30 mouse cellular contexts compared by ENCODE assay signal in genomic region chr1:186804451-186804850, GRCm38 (mm10).
"Had no signal": no experiment of that assay in that cellular context is flagged by ENCODE, and none has a peak within 500 bp of the region (broad histone marks: within the 10 kb centered on the region; RNA-seq: fewer than 3 reads in every experiment).

No protein-coding gene starts in this region.

- H3K27me3 ChIP-seq: liver, embryonic 13.5 days; liver, embryonic 15.5 days; lung, embryonic 15.5 days; megakaryocyte, embryonic 14.5 days; midbrain, embryonic 12.5 days; midbrain, embryonic 13.5 days; midbrain, embryonic 15.5 days; neural tube, embryonic 12.5 days had no signal

- H3K4me1 ChIP-seq: limb, embryonic 15.5 days; liver, embryonic 13.5 days; liver, embryonic 15.5 days; lung, embryonic 15.5 days; megakaryocyte, embryonic 14.5 days; midbrain, embryonic 10.5 days; midbrain, embryonic 12.5 days; neural tube, embryonic 12.5 days had no signal

- H3K9ac ChIP-seq: limb, embryonic 12.5 days; limb, embryonic 13.5 days; limb, embryonic 15.5 days; liver, embryonic 13.5 days; liver, embryonic 14.5 days; liver, embryonic 15.5 days; lung, embryonic 14.5 days; lung, embryonic 15.5 days; midbrain, embryonic 12.5 days; midbrain, embryonic 13.5 days; midbrain, embryonic 15.5 days; neural tube, embryonic 12.5 days had no signal

- H3K4me3 ChIP-seq: left cerebral cortex, adult 2 months; limb, embryonic 10.5 days; limb, embryonic 12.5 days; limb, embryonic 13.5 days; limb, embryonic 15.5 days; liver, embryonic 13.5 days; liver, embryonic 15.5 days; lung, embryonic 15.5 days; megakaryocyte, embryonic 14.5 days; midbrain, embryonic 10.5 days; midbrain, embryonic 12.5 days; midbrain, embryonic 13.5 days; midbrain, embryonic 15.5 days; myocyte; neural tube, embryonic 12.5 days had no signal

- ATAC-seq: lung, postnatal 0 days; midbrain, embryonic 13.5 days; midbrain, embryonic 15.5 days; midbrain, embryonic 16.5 days had no signal

- H3K9me3 ChIP-seq: limb, embryonic 10.5 days; limb, embryonic 12.5 days; limb, embryonic 13.5 days; limb, embryonic 15.5 days; liver, embryonic 13.5 days; liver, embryonic 15.5 days; lung, embryonic 15.5 days; midbrain, embryonic 10.5 days; midbrain, embryonic 12.5 days; midbrain, embryonic 13.5 days; midbrain, embryonic 15.5 days; neural tube, embryonic 12.5 days had no signal

- DNase-seq: left cerebral cortex, postnatal 4 days; liver; liver, embryonic 13.5 days; lung, adult 18-20 months; lung, adult 2 months; lung, embryonic 14.5 days; lung, postnatal 10 days; lung, postnatal 14 days; lung, postnatal 36 days; lung, postnatal 4 days; midbrain, embryonic 14.5 days had no signal

- H3K36me3 ChIP-seq: limb, embryonic 10.5 days; limb, embryonic 12.5 days; limb, embryonic 13.5 days; limb, embryonic 15.5 days; liver, embryonic 13.5 days; liver, embryonic 15.5 days; lung, embryonic 15.5 days; midbrain, embryonic 10.5 days; midbrain, embryonic 12.5 days; midbrain, embryonic 13.5 days; midbrain, embryonic 15.5 days; neural tube, embryonic 12.5 days had no signal

- H3K4me2 ChIP-seq: limb, embryonic 12.5 days; limb, embryonic 13.5 days; limb, embryonic 15.5 days; liver, embryonic 13.5 days; liver, embryonic 15.5 days; lung, embryonic 14.5 days; lung, embryonic 15.5 days; midbrain, embryonic 11.5 days; midbrain, embryonic 12.5 days; midbrain, embryonic 13.5 days; midbrain, embryonic 15.5 days; neural tube, embryonic 12.5 days had no signal

- H3K27ac ChIP-seq: left cerebral cortex, adult 2 months; limb, embryonic 10.5 days; limb, embryonic 12.5 days; limb, embryonic 13.5 days; limb, embryonic 15.5 days; liver, embryonic 13.5 days; liver, embryonic 14.5 days; liver, embryonic 15.5 days; lung, embryonic 15.5 days; macrophage; midbrain, embryonic 10.5 days; midbrain, embryonic 12.5 days; midbrain, embryonic 13.5 days; midbrain, embryonic 15.5 days; neural tube, embryonic 12.5 days had no signal
